Mouse (Mus musculus) liver, embryonic 11.5 days (tissue): ENCODE measurements around the gene Klf17. TPM values are rescaled to one million over a fixed set of nuclear protein-coding genes. Genes with fewer than 3 reads are reported as not detected.

ENCODE experiments used
- ATAC-seq: fragments of 200-750 bp; cut with Nextera tagmentation; replicated peaks from 2 replicates; pipeline ENCODE4 v1.8.0; 2017; ENCODE audit warnings: moderate number of reproducible peaks, mild to moderate bottlenecking, moderate TSS enrichment, moderate library complexity; ENCODE audit not compliant: low FRiP score
- DNase-seq: peaks from one replicate; pipeline ENCODE4 v3.0.0-alpha.2; 2017; ENCODE audit warnings: low spot score
- H3K27ac ChIP-seq: fragments of 300-500 bp; sonication (generic); 2 replicates; pipeline ENCODE4 v1.5.1; 2014; ENCODE audit warnings: mild to moderate bottlenecking, low read depth, low read length, control low read depth
- H3K27me3 ChIP-seq: fragments of 300-500 bp; sonication (generic); replicated peaks from 2 replicates; pipeline ENCODE4 v1.6.1; 2014; ENCODE audit warnings: low read length, mixed read lengths; ENCODE audit not compliant: control insufficient read depth, insufficient read depth
- H3K36me3 ChIP-seq: fragments of 300-500 bp; sonication (generic); 2 replicates; pipeline ENCODE4 v1.6.1; 2014; ENCODE audit warnings: mild to moderate bottlenecking, low read length, moderate library complexity, mixed read lengths; ENCODE audit not compliant: control insufficient read depth, insufficient read depth
- H3K4me1 ChIP-seq: fragments of 300-500 bp; sonication (generic); replicated peaks from 2 replicates; pipeline ENCODE4 v1.6.1; 2014; ENCODE audit warnings: low read length, mixed read lengths; ENCODE audit not compliant: control insufficient read depth, insufficient read depth
- H3K4me2 ChIP-seq: fragments of 300-500 bp; sonication (generic); 2 replicates; pipeline ENCODE4 v1.6.1; 2014; ENCODE audit warnings: mild to moderate bottlenecking, control low read depth, moderate library complexity
- H3K4me3 ChIP-seq: fragments of 300-500 bp; sonication (generic); 2 replicates; pipeline ENCODE4 v1.5.1; 2014; ENCODE audit warnings: low read depth, low read length, control low read depth
- H3K9ac ChIP-seq: fragments of 300-500 bp; sonication (generic); 2 replicates; pipeline ENCODE4 v1.6.1; 2014; ENCODE audit warnings: low read depth, low read length, control low read depth
- H3K9me3 ChIP-seq: fragments of 300-500 bp; sonication (generic); 2 replicates; pipeline ENCODE4 v1.6.1; 2016; ENCODE audit warnings: low read length, inconsistent platforms, mixed read lengths; ENCODE audit not compliant: control insufficient read depth
- WGBS: fragments of 180-500 bp; shearing (Covaris S2); extraction: QIAGEN DNeasy Blood & Tissue Kit; methylation state at CpG from one replicate; pipeline ENCODE4 v1.1.7; 2014; 5-methylcytosine and 5-hydroxymethylcytosine counted together
- polyA plus RNA-seq: library from polyadenylated mRNA; unstranded; fragments of >200 nt; fragmentation: Nextera tagmentation; extraction: Ambion mirVana; gene quantifications from 2 replicates; pipeline ENCODE4 v1.2.1, GENCODE M21; 2014

Klf17 gene
- polyA plus RNA-seq, 1 experiment from 2014 or later: not detected

- ATAC-seq (no peak), DNase-seq (no peak)
- Histone ChIP-seq H3K4me2 (no peak overlapping the region), H3K4me3 (no peak overlapping the region), H3K36me3 (no peaks in the 10 kb centered on the region), H3K9ac (no peak overlapping the region), H3K27ac (no peak overlapping the region), H3K9me3 (no peaks in the 10 kb centered on the region), H3K4me1 (no peaks in the 10 kb centered on the region), H3K27me3 (no peaks in the 10 kb centered on the region)
- 52% methylated on average over 3 of the region's 3 CpGs for WGBS
Observed at GRCm38 (mm10) chr4:117708780-117709550, 56.5 kb downstream of the Klf17 start.

Other genes starting within 250 kb of the Klf17 start
- gene Eri3, start 215.3 kb downstream of the Klf17 start, polyA plus RNA-seq: 88.1 and 89.9 TPM in 2 replicates
- 56.7 and 59.0 TPM in 2 replicates for gene Dmap1, start 83.4 kb downstream of the Klf17 start, polyA plus RNA-seq
- not detected in 2 replicates for gene Gm12845, start 41.2 kb downstream of the Klf17 start, polyA plus RNA-seq
- 21.7 and 26.3 TPM in 2 replicates for gene Slc6a9, start 68.9 kb upstream of the Klf17 start, polyA plus RNA-seq
- 1.1 and 1.5 TPM in 2 replicates for gene Ccdc24, start 106.9 kb upstream of the Klf17 start, polyA plus RNA-seq
- 9.3 and 10.5 TPM in 2 replicates for gene B4galt2, start 117.8 kb upstream of the Klf17 start, polyA plus RNA-seq
- gene Atp6v0b, start 121.7 kb upstream of the Klf17 start, polyA plus RNA-seq: 212 and 229 TPM in 2 replicates
- gene Dph2, start 126.4 kb upstream of the Klf17 start, polyA plus RNA-seq: 21.9 and 23.1 TPM in 2 replicates
- 42.7 and 44.2 TPM in 2 replicates for gene Ipo13, start 149.4 kb upstream of the Klf17 start, polyA plus RNA-seq
- gene Artn, start 164.1 kb upstream of the Klf17 start, polyA plus RNA-seq: 0.74 and 1.2 TPM in 2 replicates